Mouse (Mus musculus) heart, embryonic 13.5 days (tissue): Measurements from ENCODE around the gene Jph3. TPM values are rescaled to one million over a fixed set of nuclear protein-coding genes. Genes with fewer than 3 reads are reported as not detected.

Experiments
- ATAC-seq: fragments of 200-750 bp; cut with Nextera tagmentation; 2 replicates; pipeline ENCODE4 v1.8.0; 2017; ENCODE audit warnings: moderate TSS enrichment; ENCODE audit not compliant: insufficient number of reproducible peaks, low FRiP score, low TSS enrichment; ENCODE audit errors: extremely low read depth
- H3K27ac ChIP-seq: fragments of 300-500 bp; sonication (generic); replicated peaks from 2 replicates; pipeline ENCODE4 v1.5.1; 2015; ENCODE audit warnings: moderate library complexity, mild to moderate bottlenecking, inconsistent platforms
- H3K27me3 ChIP-seq: fragments of 300-500 bp; sonication (generic); replicated peaks from 2 replicates; pipeline ENCODE4 v1.6.1; 2015; ENCODE audit warnings: mild to moderate bottlenecking, inconsistent platforms
- H3K36me3 ChIP-seq: fragments of 300-500 bp; sonication (generic); 2 replicates; pipeline ENCODE4 v1.6.1; 2015; ENCODE audit warnings: mild to moderate bottlenecking, inconsistent platforms
- H3K4me1 ChIP-seq: fragments of 300-500 bp; sonication (generic); 2 replicates; pipeline ENCODE4 v1.6.1; 2015; ENCODE audit warnings: inconsistent platforms
- H3K4me2 ChIP-seq: fragments of 300-500 bp; sonication (generic); 2 replicates; pipeline ENCODE4 v1.6.1; 2015; ENCODE audit warnings: inconsistent platforms, mild to moderate bottlenecking, moderate library complexity
- H3K4me3 ChIP-seq: fragments of 300-500 bp; sonication (generic); 2 replicates; pipeline ENCODE4 v1.5.1; 2015; ENCODE audit warnings: moderate library complexity, mild to moderate bottlenecking, inconsistent platforms
- H3K9ac ChIP-seq: fragments of 300-500 bp; sonication (generic); 2 replicates; pipeline ENCODE4 v1.6.1; 2015; ENCODE audit warnings: inconsistent platforms, mild to moderate bottlenecking, moderate library complexity
- H3K9me3 ChIP-seq: fragments of 300-500 bp; sonication (generic); 2 replicates; pipeline ENCODE4 v1.6.1; 2016; ENCODE audit warnings: inconsistent platforms
- WGBS: fragments of 180-500 bp; shearing (Covaris S2); methylation state at CpG from one replicate; pipeline ENCODE4 v1.1.7; 2015; ENCODE audit warnings: mixed read lengths; 5-methylcytosine and 5-hydroxymethylcytosine counted together
- polyA plus RNA-seq: library from polyadenylated mRNA; unstranded; fragments of >200 nt; fragmentation: Nextera tagmentation; extraction: Ambion mirVana; gene quantifications from 2 replicates; pipeline ENCODE4 v1.2.1, GENCODE M21; 2015

The Jph3 gene
- polyA plus RNA-seq, 1 experiment from 2014 or later: 0.44 TPM

DNA sequence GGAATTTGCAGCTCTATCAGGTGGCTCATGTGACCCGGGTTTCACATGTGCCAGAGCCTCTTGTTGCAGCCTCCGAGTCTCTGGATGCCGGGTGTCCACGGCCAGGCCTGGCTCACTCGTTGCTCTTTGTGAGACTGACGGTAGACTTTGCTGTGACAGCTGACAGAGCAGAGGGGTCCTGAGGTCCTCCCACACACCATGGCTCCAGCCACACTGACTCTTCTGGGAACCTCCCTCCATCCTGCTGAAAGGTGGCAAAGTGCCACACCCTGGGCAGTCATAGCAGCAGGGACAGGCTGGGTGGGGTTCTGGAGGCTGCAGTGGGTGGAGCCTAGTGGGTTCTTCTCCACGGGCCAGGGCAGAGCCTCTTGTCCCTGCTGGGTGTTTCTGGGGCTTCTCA, 31.1 kb downstream of the Jph3 start:
- Histone ChIP-seq H3K4me1 (no peaks in the 10 kb centered on the region), H3K9me3 (no peaks in the 10 kb centered on the region), H3K4me2 (no peak overlapping the region), H3K36me3 (no peaks in the 10 kb centered on the region), H3K4me3 (no peak overlapping the region), H3K27ac (no peak overlapping the region), H3K9ac (no peak overlapping the region), H3K27me3 (peaks cover 40% of the 10 kb centered on the region)
- 61% methylated on average over 7 of the region's 7 CpGs for WGBS
- no peak for ATAC-seq

DNA sequence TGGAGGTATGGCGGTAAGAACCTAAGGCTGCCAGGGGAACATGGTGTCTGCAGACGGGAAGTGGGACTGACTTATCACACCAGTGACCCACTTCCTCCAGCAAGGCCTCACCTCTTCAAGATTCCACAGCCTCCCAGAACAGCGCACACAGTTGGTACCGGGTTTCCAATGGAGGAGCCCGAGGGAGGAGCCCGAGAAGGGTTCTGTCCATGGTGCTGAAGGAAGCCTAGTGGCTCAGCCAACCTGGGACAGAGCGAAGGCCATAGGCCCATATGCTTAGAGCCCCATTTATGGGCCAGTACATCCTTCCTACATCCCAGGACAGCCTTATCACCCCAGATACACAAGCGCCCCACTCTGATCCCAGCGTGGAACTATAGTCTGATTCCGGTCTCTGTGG, 32.1 kb downstream of the Jph3 start:
- Histone ChIP-seq H3K27ac (no peak overlapping the region), H3K27me3 (peaks cover 33% of the 10 kb centered on the region), H3K9ac (no peak overlapping the region), H3K4me3 (no peak overlapping the region), H3K4me1 (no peaks in the 10 kb centered on the region), H3K9me3 (no peaks in the 10 kb centered on the region), H3K4me2 (no peak overlapping the region), H3K36me3 (no peaks in the 10 kb centered on the region)
- no peak for ATAC-seq
- WGBS: 23% methylated on average over 10 of the region's 10 CpGs

DNA sequence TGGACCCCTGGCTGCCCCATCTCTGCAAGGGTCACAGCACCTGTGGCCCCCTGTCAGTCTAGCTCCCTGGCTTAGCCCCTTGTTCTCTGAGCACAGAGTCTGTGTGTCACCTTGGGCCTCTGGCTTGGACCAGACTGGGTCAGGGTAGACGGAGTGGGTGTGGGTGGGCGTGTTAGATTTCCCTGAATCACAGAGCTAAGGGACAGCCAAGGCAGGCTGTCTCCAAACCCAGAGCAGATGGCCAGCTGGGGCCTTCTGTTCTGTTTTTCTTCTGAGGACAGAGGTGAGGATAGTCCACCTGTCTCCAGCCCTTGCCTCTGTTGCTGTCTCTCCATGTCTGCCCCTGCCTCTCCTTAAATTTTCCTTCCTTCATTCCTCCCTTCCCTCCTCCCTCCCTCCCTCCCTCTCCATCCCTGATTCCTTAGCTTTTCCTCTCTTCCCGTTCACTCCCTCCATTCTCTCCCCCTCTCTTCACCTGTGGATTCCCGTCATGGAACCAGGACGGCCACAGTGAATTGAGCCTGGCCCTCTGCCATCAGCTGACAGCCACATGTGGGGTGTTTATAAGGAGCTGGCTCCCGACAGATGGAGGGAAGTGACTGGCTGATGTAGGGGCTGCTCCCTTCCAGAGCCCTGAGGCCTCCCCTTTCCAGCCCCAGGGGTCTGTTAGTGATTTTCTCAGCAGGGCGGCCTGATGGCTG, 33.7 kb downstream of the Jph3 start:
- no peak for ATAC-seq
- WGBS: 48% methylated on average over 7 of the region's 7 CpGs
- no peak overlapping the region for H3K9ac ChIP-seq
- no peaks in the 10 kb centered on the region for H3K9me3 ChIP-seq
- H3K27ac ChIP-seq: no peak overlapping the region
- H3K36me3 ChIP-seq: no peaks in the 10 kb centered on the region
- no peak overlapping the region for H3K4me3 ChIP-seq
- H3K4me1 ChIP-seq: no peaks in the 10 kb centered on the region
- peaks cover 37% of the 10 kb centered on the region for H3K27me3 ChIP-seq
- no peak overlapping the region for H3K4me2 ChIP-seq

DNA sequence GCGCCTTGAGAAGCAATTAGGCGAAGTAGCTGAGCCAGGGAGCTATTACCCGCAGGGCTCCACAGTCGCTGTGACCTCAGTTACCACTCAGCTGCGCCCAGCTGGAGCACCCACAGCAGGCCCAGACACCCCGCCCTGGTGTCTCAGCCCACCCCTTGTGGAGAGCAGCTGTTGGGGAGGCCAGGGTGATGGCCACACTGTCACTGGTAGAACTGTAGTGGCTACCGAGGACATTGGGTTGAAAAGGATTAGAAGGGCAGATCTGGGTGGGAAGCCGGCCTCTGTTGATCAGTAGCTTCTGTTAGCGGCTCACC, 34.2 kb downstream of the Jph3 start:
- no peak overlapping the region for H3K4me3 ChIP-seq
- no peaks in the 10 kb centered on the region for H3K9me3 ChIP-seq
- no peak overlapping the region for H3K4me2 ChIP-seq
- no peak overlapping the region for H3K27ac ChIP-seq
- 52% methylated on average over 9 of the region's 9 CpGs for WGBS
- no peaks in the 10 kb centered on the region for H3K4me1 ChIP-seq
- no peak for ATAC-seq
- H3K27me3 ChIP-seq: peaks cover 34% of the 10 kb centered on the region
- H3K9ac ChIP-seq: no peak overlapping the region
- H3K36me3 ChIP-seq: no peaks in the 10 kb centered on the region

DNA sequence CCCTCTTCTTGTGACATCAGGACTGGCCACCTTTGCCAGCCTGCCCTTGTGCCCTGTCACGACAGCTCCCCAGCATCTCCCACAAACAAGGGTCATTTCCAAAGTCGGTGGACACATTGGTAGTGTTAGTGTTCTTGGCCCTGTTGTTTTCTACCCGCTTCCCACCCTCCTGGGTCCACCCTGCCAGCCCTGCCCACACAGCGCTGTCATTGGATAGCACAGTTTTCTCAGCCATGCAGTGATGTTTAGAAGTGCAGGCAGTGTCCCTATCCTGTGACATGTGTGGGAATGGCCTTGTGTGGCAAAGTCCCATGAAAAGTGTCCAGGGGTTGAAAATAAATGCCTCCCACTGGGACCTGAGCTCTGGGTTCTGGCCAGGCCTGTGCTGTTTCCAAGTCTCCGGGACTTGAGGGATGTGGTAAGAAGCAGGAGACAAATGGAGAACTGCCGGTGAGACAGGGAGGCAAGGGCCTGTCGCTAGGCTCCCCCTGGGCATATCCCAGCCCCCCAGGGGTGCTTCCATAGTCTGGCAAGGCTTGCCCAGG, 36.2 kb downstream of the Jph3 start:
- Histone ChIP-seq H3K36me3 (no peaks in the 10 kb centered on the region), H3K9ac (no peak overlapping the region), H3K4me1 (no peaks in the 10 kb centered on the region), H3K27ac (no peak overlapping the region), H3K27me3 (peaks cover 19% of the 10 kb centered on the region), H3K4me3 (no peak overlapping the region), H3K4me2 (no peak overlapping the region), H3K9me3 (no peaks in the 10 kb centered on the region)
- ATAC-seq: no peak
- WGBS: 65% methylated on average over 7 of the region's 7 CpGs

DNA sequence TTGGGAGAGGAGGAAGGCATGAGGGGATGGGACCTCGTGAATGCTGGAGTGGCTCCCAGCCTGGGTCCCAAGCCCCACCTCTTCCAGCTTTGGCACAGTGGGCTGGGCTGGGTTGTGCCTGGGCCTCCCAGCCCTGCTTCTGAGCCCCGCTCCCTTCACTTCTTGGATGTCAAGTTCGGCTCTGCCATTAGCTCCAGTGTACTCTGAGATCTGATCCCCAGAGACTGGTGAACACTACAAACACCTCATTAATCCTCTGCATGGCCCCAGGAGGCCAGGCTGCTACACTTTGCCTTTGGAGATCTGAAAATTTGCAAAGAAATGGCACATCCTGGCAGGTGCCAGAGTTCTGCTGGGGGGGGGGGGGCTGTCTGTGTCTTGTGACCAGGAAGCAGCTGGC, 39.7 kb downstream of the Jph3 start:
- Histone ChIP-seq H3K9ac (no peak overlapping the region), H3K4me1 (no peaks in the 10 kb centered on the region), H3K27me3 (peaks cover 30% of the 10 kb centered on the region), H3K27ac (no peak overlapping the region), H3K36me3 (no peaks in the 10 kb centered on the region), H3K9me3 (no peaks in the 10 kb centered on the region), H3K4me2 (no peak overlapping the region), H3K4me3 (no peak overlapping the region)
- no peak for ATAC-seq
- 39% methylated on average over 3 of the region's 3 CpGs for WGBS

DNA sequence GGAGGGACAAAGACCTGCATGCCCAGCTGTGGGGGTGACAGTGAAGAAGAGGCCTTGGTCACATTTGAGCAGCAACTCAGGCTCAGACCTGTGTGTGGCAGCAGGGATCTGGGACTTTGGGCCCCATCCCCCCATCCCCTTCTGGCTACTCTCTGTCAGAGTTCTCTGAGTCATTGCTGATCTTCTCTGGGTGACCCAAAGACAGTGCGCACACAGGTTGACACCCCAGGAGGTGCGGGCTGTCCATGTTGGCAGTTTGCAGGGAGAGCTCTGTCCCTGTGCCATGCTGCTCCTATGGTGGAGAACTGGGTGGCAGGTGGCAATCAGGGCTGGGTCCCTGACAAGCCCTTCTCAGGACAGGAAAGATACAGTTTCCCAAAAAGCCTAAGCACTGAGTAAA, 40.2 kb downstream of the Jph3 start:
- no peak overlapping the region for H3K27ac ChIP-seq
- 84% methylated on average over 2 of the region's 2 CpGs for WGBS
- H3K4me3 ChIP-seq: no peak overlapping the region
- H3K4me2 ChIP-seq: no peak overlapping the region
- H3K9me3 ChIP-seq: no peaks in the 10 kb centered on the region
- peaks cover 30% of the 10 kb centered on the region for H3K27me3 ChIP-seq
- H3K36me3 ChIP-seq: no peaks in the 10 kb centered on the region
- H3K9ac ChIP-seq: no peak overlapping the region
- ATAC-seq: no peak
- no peaks in the 10 kb centered on the region for H3K4me1 ChIP-seq

DNA sequence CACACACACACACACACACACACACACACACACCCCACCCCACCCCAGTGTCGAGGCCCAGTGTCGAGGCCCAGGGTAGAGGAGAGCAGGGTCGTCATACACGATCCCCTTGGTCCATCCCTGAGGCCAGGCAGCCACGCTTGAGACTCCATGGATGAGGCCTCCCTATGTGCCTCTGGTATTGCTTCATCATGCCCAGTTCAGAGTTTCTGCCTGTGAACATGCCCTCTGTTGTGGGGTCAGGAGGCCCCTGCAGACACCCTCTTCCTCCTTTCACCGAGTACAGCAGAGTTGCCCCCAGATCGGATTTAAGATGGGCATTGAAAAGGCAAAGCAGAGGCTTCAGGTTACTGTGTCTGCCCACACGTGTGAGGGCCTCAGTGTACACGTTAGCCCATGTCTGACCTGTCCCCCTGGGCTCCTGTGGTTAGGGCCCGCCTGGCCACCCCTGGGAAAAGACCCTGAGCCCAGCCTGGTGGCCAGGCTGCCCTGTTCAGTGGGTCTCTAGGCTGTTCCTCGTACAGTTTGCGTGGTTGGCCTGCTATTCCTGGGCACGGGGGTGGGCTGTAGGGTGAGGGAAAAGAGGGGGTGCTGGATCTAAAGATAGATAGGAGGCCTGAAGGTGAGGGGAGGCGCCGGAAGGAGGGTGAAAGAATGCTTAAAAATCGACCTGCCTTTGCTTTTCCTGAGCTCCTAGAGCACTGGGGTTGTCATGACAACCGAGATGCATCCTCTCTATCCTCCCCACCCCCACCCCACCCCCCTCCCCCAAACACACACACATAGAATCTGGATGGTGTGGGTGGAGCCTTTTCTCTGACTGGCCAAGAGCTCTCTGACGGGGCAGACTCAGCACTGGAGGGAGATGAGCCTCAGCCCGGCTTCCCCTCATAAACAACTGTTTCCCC, 41.7 kb downstream of the Jph3 start:
- ATAC-seq: no peak

DNA sequence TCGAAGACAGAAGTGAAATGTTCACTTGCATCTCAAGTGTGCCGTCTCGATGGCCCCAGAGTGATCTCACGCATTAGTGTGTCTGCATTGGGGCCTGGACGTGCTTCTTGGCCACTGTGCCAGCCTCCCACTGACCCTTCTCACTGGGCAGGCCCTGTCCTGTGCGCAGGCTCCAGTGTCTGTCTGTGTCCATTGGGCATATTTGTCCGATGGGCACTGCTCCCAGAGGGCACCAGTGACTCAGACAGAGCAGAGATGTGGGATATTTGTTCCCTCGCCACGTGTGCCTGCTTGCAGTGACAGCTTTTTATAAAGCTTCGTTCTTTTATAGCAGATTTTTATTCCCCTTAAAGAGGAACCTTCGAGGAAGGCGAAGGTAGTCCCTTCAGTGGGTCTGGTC, 44.5 kb downstream of the Jph3 start:
- no peak overlapping the region for H3K4me2 ChIP-seq
- H3K4me3 ChIP-seq: no peak overlapping the region
- H3K4me1 ChIP-seq: no peaks in the 10 kb centered on the region
- no peak for ATAC-seq
- H3K9me3 ChIP-seq: no peaks in the 10 kb centered on the region
- WGBS: 84% methylated on average over 12 of the region's 12 CpGs
- H3K9ac ChIP-seq: no peak overlapping the region
- no peaks in the 10 kb centered on the region for H3K36me3 ChIP-seq
- H3K27me3 ChIP-seq: peaks cover 17% of the 10 kb centered on the region
- H3K27ac ChIP-seq: no peak overlapping the region

More for the DNA sequence above, 41.7 kb downstream of the Jph3 start:
- Histone ChIP-seq H3K36me3 (no peaks in the 10 kb centered on the region), H3K4me1 (no peaks in the 10 kb centered on the region), H3K9me3 (no peaks in the 10 kb centered on the region), H3K9ac (no peak overlapping the region), H3K4me3 (no peak overlapping the region), H3K27ac (no peak overlapping the region), H3K27me3 (peaks cover 30% of the 10 kb centered on the region), H3K4me2 (no peak overlapping the region)
- WGBS: 42% methylated on average over 19 of the region's 19 CpGs

DNA sequence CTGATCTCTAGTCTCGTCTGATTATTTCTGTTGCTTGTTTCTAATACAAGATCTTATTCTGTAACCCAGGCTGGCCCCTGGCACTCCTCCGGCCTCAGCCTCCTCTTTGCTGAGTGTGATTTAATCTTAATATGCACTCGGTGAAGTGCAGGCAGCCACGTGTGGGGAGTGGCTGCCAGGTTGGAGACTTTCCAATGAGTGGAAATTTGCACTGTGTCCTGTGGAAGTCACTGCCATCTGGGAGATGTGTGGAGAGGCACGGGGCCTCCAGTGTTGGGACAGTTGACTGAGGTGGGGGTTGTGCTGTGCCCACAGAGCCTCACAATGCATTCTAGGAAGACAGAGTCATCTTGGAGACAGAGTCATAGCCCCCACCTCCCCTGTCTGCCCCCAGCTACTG, 53.1 kb downstream of the Jph3 start:
- peaks cover 28% of the 10 kb centered on the region for H3K4me1 ChIP-seq
- peaks cover 12% of the 10 kb centered on the region for H3K27me3 ChIP-seq
- H3K36me3 ChIP-seq: no peaks in the 10 kb centered on the region
- no peak overlapping the region; the same call in 1 of the 2 replicates for H3K9ac ChIP-seq
- WGBS: 40% methylated on average over 5 of the region's 5 CpGs
- no peak overlapping the region for H3K4me3 ChIP-seq
- no peak overlapping the region for H3K4me2 ChIP-seq
- H3K27ac ChIP-seq: no peak overlapping the region
- no peak for ATAC-seq
- no peaks in the 10 kb centered on the region for H3K9me3 ChIP-seq

DNA sequence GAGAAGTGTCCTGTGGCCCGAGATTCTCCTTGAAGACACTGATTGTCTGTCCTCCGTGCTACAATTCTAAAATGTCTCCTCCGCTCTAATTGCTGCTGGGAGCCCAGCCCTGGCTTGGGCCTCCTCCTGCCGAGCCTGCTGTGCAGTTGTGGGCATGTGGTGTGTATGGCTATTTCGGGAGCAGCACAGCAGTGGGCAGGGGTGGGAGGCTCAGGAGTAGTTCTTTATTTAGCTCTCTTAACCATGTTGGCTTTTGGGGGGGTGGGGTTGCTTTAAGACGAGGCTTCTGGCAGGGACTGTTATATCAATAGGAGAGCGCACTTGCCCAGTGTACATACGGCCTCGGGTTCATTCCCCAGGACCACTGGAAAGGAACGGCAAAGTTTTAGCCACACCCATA, 57.1 kb downstream of the Jph3 start:
- peaks cover 8% of the 10 kb centered on the region for H3K27me3 ChIP-seq
- H3K9ac ChIP-seq: peak overlapping the region; percentile 72
- H3K4me2 ChIP-seq: peak overlapping the region; percentile 46
- WGBS: 22% methylated on average over 10 of the region's 10 CpGs
- peak; percentile 65; the same call in 1 of the 2 replicates for ATAC-seq
- peak overlapping the region; percentile 96 for H3K27ac ChIP-seq
- H3K9me3 ChIP-seq: no peaks in the 10 kb centered on the region
- H3K36me3 ChIP-seq: no peaks in the 10 kb centered on the region
- peaks cover 35% of the 10 kb centered on the region for H3K4me1 ChIP-seq
- no peak overlapping the region for H3K4me3 ChIP-seq
